Mouse (Mus musculus) limb, embryonic 15.5 days (tissue): ENCODE measurements around the gene Gtf2h1. TPM values are rescaled to one million over a fixed set of nuclear protein-coding genes. Genes with fewer than 3 reads are reported as not detected.
"Not testable (repeated sequence)": the region's sequence is repeated elsewhere in the genome, so short reads cannot be mapped to it uniquely, and the experiment has no call there.

Source experiments
- ATAC-seq: fragments of 200-750 bp; cut with Nextera tagmentation; 2 replicates; pipeline ENCODE4 v1.8.0; 2017; ENCODE audit warnings: low read depth, moderate TSS enrichment; ENCODE audit not compliant: insufficient number of reproducible peaks, low FRiP score, low TSS enrichment
- H3K27ac ChIP-seq: fragments of 300-500 bp; sonication (generic); 2 replicates; pipeline ENCODE4 v1.5.1; 2015; ENCODE audit warnings: moderate library complexity, mild to moderate bottlenecking, inconsistent platforms
- H3K27me3 ChIP-seq: fragments of 300-500 bp; sonication (generic); 2 replicates; pipeline ENCODE4 v1.6.1; 2015; ENCODE audit warnings: inconsistent platforms
- H3K36me3 ChIP-seq: fragments of 300-500 bp; sonication (generic); 2 replicates; pipeline ENCODE4 v1.6.1; 2015; ENCODE audit warnings: inconsistent platforms
- H3K4me1 ChIP-seq: fragments of 300-500 bp; sonication (generic); 2 replicates; pipeline ENCODE4 v1.6.1; 2015; ENCODE audit warnings: inconsistent platforms
- H3K4me2 ChIP-seq: fragments of 300-500 bp; sonication (generic); 2 replicates; pipeline ENCODE4 v1.6.1; 2015; ENCODE audit warnings: mild to moderate bottlenecking, inconsistent platforms
- H3K4me3 ChIP-seq: fragments of 300-500 bp; sonication (generic); 2 replicates; pipeline ENCODE4 v1.5.1; 2015; ENCODE audit warnings: mild to moderate bottlenecking, inconsistent platforms
- H3K9ac ChIP-seq: fragments of 300-500 bp; sonication (generic); 2 replicates; pipeline ENCODE4 v1.6.1; 2015; ENCODE audit warnings: inconsistent platforms
- H3K9me3 ChIP-seq: fragments of 300-500 bp; sonication (generic); 2 replicates; pipeline ENCODE4 v1.6.1; 2016; ENCODE audit warnings: inconsistent platforms
- WGBS: fragments of 180-500 bp; shearing (Covaris S2); methylation state at CpG from one replicate; pipeline ENCODE4 v1.1.7; 2015; 5-methylcytosine and 5-hydroxymethylcytosine counted together
- polyA plus RNA-seq: library from polyadenylated mRNA; unstranded; fragments of >200 nt; fragmentation: Nextera tagmentation; extraction: Ambion mirVana; gene quantifications from 2 replicates; pipeline ENCODE4 v1.2.1, GENCODE M21; 2015

The Gtf2h1 gene
- polyA plus RNA-seq, 1 experiment from 2014 or later, result 49.8 TPM

DNA sequence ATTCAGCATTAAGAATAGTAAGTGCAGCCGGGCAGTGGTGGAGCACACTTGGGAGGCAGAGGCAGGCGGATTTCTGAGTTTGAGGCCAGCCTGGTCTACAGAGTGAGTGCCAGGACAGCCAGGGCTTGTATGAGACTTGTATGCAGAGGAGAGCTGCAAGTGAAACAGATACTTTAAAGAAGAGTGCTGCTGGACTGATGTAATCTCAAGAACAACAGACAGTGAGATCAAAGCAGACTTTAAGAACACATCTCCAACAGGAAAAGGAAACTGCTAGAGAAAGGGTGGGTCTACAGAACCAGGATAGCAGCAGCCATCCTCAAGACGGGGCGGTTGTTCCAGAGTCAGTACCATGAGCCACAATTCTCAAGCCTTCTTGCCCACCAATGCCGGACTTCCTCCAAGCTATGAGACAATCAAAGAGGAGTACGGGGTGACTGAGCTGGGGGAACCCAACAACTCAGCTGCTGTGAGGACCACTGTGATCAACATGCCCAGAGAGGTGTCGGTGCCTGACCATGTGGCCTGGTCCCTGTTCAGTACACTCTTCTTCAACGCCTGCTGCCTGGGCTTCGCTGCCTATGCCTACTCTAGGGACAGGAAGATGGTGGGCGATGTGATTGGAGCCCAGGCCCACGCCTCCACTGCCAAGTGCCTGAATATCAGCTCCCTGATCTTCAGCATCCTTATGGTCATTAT, 36.4 kb downstream of the Gtf2h1 start:
- not testable (repeated sequence) for H3K4me2 ChIP-seq, H3K9me3 ChIP-seq, H3K9ac ChIP-seq, H3K4me1 ChIP-seq, ATAC-seq, H3K36me3 ChIP-seq, H3K27me3 ChIP-seq, H3K4me3 ChIP-seq, H3K27ac ChIP-seq
- WGBS, result 90% methylated on average over 11 of the region's 11 CpGs

DNA sequence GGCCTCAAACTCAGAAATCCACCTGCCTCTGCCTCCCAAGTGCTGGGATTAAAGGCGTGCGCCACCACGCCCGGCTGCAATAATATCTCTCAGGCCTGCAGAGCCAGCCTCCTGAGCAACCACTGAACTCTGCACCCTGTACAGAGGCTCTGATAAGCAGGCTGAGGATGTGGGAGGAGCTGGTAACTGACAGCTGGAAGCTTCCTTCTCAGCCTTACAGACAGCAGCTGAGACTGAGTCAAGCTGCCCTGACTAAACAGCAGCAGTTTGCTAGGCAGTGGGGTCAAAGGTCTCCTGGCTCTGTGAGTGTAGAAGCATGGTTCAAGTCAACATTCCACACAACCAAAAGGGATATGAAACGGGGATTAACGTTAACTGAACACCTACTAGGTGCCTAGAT, 37.4 kb downstream of the Gtf2h1 start:
- Histone ChIP-seq H3K9me3 (no peaks in the 10 kb centered on the region), H3K4me2 (no peak overlapping the region), H3K36me3 (no peaks in the 10 kb centered on the region), H3K27ac (no peak overlapping the region), H3K27me3 (no peaks in the 10 kb centered on the region), H3K9ac (no peak overlapping the region), H3K4me3 (no peak overlapping the region), H3K4me1 (peaks cover 7% of the 10 kb centered on the region)
- no peak for ATAC-seq
- WGBS, result 69% methylated on average over 6 of the region's 6 CpGs

DNA sequence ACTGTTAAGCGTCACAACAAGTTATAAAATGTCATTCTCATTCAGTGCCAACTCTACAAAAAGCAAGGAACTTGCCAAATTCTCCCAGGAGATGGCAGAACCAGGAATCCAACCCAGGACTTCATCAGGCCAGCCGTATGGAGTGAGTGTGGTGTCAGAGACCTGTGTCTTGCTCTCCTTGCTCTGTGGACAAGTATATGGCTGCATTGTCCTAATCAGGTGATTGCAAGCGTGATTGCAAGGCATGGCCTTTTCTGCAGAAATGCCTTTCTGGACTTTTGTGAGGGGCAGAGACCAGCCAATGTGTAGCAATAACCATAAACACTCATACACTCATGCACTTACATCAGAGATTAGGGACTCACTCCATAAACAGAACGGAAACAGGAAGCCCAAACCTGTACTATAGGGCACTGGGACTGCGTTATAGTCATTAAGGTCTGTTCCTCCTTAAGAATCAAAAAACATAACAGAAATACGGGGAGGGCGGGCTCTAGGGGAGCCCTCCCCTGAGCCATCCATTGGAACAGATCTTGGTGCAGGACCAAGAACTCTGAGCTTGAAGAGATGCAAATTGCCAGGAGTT, 37.9 kb downstream of the Gtf2h1 start:
- H3K27ac ChIP-seq, result no peak overlapping the region
- H3K4me3 ChIP-seq, result no peak overlapping the region
- no peaks in the 10 kb centered on the region for H3K36me3 ChIP-seq
- no peaks in the 10 kb centered on the region for H3K27me3 ChIP-seq
- 77% methylated on average over 7 of the region's 7 CpGs for WGBS
- H3K4me2 ChIP-seq, result no peak overlapping the region
- H3K4me1 ChIP-seq, result peaks cover 12% of the 10 kb centered on the region
- H3K9me3 ChIP-seq, result no peaks in the 10 kb centered on the region
- ATAC-seq, result no peak
- H3K9ac ChIP-seq, result no peak overlapping the region

DNA sequence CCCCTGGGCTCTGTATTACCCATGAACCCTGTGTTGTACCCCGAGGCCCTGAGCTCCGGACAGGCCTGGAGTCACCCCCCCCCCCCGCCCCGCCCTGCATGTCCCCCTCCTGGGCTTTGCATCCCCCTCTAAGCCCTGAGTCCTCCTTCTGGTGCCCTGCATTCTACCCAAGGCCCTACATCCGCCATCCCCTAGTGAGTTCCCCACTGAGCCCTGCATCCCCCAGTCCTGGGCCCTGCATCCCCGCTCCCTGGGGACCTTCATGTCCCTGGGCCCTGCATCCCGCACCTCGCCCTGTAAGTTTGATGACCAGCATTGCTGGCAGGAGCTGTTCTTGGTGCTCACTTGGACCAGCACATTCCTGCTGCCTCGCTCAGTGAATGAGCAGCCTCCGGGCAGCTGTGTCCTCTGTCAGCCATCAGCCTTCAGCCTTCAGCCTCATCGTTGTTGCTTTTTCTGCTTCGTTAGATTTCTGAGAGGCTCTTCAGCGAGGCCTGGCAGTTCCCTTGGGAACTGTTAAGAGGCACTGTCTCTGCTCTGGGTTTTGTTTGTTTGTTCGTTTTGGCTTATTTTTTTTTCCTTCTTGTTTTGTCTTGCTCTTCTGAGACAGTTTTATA, 39.2 kb downstream of the Gtf2h1 start:
- ATAC-seq, result no peak
- Histone ChIP-seq H3K9me3 (no peaks in the 10 kb centered on the region), H3K4me2 (no peak overlapping the region), H3K27me3 (no peaks in the 10 kb centered on the region), H3K27ac (no peak overlapping the region), H3K9ac (no peak overlapping the region), H3K4me1 (peaks cover 24% of the 10 kb centered on the region), H3K36me3 (no peaks in the 10 kb centered on the region), H3K4me3 (no peak overlapping the region)
- 42% methylated on average over 14 of the region's 14 CpGs for WGBS

DNA sequence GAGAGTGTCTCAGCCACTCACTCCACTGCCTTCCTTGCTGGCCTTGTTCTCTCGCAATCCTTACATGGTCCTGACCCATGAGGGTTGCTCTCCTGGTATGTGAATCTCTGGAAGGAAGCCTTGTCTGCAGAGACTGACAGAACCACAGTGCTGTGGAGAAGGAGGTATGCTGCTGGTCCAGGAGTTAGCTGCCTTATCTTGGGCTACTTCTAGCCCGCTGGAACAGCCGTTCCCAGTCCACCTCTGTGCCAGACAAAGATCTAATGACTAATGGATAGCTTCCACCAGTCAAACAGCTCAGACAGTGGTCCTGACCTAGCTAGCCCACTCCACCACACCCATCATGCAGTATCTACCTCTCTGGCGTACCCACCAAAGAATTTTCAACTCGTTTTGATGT, 40.5 kb downstream of the Gtf2h1 start:
- Histone ChIP-seq H3K9ac (no peak overlapping the region), H3K4me3 (no peak overlapping the region), H3K36me3 (no peaks in the 10 kb centered on the region), H3K9me3 (no peaks in the 10 kb centered on the region), H3K27ac (no peak overlapping the region), H3K27me3 (0 out of 2 replicates have a peak, but pooled peaks cover under 1% of the 10 kb centered on the region), H3K4me1 (peaks cover 26% of the 10 kb centered on the region), H3K4me2 (no peak overlapping the region)
- ATAC-seq, result no peak
- 81% methylated on average over 5 of the region's 5 CpGs for WGBS

DNA sequence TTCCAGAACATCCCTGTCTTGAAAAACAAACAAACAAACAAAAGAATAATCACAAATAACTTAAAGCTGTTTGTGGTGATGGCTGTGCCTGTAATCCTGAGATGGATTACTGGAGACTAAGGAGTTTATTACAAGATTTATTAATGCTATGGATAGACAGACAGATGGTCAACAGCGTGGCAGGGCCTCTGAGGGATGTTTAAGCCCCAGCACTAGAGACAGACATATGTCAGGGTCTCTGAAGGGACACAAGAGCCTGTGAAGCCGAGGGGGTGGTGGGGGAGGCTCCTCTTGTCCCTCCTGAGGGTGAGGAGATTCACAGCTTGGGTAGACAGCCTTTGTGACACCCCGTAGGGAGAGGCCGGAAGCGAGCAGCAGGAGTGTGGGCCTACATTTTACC, 41.2 kb downstream of the Gtf2h1 start:
- H3K4me1 ChIP-seq, result peaks cover 27% of the 10 kb centered on the region
- H3K4me2 ChIP-seq, result no peak overlapping the region
- no peaks in the 10 kb centered on the region for H3K9me3 ChIP-seq
- no peak for ATAC-seq
- H3K27me3 ChIP-seq, result 0 out of 2 replicates have a peak, but pooled peaks cover 4% of the 10 kb centered on the region
- no peaks in the 10 kb centered on the region for H3K36me3 ChIP-seq
- H3K27ac ChIP-seq, result no peak overlapping the region
- no peak overlapping the region for H3K4me3 ChIP-seq
- H3K9ac ChIP-seq, result no peak overlapping the region
- WGBS, result 50% methylated on average over 5 of the region's 5 CpGs

DNA sequence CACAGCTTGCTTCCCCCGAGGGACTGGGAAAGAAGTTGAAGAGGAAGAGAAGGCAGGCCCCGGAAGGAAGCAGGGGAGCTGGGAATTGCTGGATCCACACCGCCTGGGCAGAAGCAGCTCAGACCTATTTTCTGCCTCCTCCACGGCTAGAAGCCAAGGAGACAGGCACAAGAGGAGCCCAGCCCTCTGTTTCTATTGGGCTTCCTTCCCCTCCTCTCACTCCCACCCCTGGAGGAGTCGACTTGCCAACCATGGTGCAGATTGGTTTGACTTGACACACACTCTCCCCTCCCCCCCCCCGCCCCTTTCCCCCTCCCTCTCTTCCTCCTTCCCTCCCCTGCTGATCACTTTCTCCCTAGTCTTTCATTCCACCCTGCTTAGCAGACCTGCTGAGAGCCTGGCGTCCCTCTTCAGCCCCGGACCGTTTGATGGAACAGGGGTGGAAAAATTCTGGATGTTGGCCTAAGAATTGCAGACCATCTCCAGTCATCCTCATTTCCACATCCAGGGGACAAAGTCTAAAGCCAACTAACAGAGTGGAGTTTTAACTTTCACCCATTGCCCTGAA, 42.3 kb downstream of the Gtf2h1 start:
- Histone ChIP-seq H3K4me3 (peak overlapping the region; percentile 11; the same call in 1 of the 2 replicates), H3K36me3 (no peaks in the 10 kb centered on the region), H3K4me1 (peaks cover 27% of the 10 kb centered on the region), H3K9me3 (no peaks in the 10 kb centered on the region), H3K9ac (peak overlapping the region; percentile 20; the same call in 1 of the 2 replicates), H3K27ac (peak overlapping the region; percentile 87), H3K27me3 (0 out of 2 replicates have a peak, but pooled peaks cover 4% of the 10 kb centered on the region), H3K4me2 (peak overlapping the region; percentile 42)
- peak; percentile 50 for ATAC-seq
- 2% methylated on average over 8 of the region's 9 CpGs for WGBS

DNA sequence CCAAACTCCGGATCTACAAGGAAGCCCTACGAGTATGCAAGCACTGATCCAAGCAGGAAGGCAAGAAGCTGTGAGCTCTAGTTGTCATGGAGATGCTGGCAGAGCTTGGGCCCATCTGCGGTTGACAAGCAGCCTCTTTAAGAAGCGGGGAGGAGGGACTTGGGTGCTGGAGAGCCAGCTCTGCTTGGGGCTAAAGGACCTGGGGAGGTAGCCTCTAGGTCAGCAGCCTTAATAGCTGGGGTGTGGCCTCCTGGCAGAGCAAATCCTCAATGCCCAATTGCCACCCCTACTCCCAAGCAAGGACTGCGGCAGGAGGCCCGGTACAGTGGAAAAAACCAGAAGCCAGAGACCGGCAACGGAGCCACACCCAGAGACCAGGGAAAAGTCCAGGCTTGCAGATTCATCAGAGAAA, 43.0 kb downstream of the Gtf2h1 start:
- peaks cover 27% of the 10 kb centered on the region for H3K4me1 ChIP-seq
- H3K27ac ChIP-seq, result peak overlapping the region; percentile 87
- no peaks in the 10 kb centered on the region for H3K9me3 ChIP-seq
- ATAC-seq, result peak; percentile 78
- no peaks in the 10 kb centered on the region for H3K36me3 ChIP-seq
- H3K9ac ChIP-seq, result no peak overlapping the region
- H3K4me2 ChIP-seq, result peak overlapping the region; percentile 42
- H3K27me3 ChIP-seq, result 0 out of 2 replicates have a peak, but pooled peaks cover 4% of the 10 kb centered on the region
- peak overlapping the region; percentile 7 for H3K4me3 ChIP-seq
- WGBS, result 4% methylated on average over 8 of the region's 8 CpGs

DNA sequence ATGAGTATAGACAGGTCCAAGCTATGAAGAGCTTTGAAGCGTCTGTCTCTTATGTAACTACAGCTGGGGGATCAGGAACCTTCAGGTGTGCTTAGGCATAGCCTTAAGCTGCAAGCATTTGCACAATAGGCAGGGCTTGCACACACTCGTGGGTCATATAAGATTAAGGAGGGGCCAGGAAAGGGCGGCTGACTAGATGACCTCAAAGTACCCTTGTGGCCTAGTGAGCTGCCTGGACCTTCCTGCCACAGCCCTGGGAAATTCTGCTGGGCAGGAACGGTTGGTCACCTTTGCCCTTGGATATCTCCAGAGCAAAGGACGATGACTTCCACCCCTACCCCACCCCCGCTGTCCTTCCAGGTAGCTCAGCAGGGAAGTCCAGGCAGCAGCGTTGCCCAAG, 43.5 kb downstream of the Gtf2h1 start:
- no peaks in the 10 kb centered on the region for H3K36me3 ChIP-seq
- peak overlapping the region; percentile 87 for H3K27ac ChIP-seq
- no peaks in the 10 kb centered on the region for H3K9me3 ChIP-seq
- 36% methylated on average over 7 of the region's 7 CpGs for WGBS
- no peak overlapping the region for H3K9ac ChIP-seq
- 0 out of 2 replicates have a peak, but pooled peaks cover 4% of the 10 kb centered on the region for H3K27me3 ChIP-seq
- ATAC-seq, result no peak
- no peak overlapping the region; the same call in 1 of the 2 replicates for H3K4me3 ChIP-seq
- H3K4me2 ChIP-seq, result peak overlapping the region; percentile 42
- peaks cover 27% of the 10 kb centered on the region for H3K4me1 ChIP-seq

DNA sequence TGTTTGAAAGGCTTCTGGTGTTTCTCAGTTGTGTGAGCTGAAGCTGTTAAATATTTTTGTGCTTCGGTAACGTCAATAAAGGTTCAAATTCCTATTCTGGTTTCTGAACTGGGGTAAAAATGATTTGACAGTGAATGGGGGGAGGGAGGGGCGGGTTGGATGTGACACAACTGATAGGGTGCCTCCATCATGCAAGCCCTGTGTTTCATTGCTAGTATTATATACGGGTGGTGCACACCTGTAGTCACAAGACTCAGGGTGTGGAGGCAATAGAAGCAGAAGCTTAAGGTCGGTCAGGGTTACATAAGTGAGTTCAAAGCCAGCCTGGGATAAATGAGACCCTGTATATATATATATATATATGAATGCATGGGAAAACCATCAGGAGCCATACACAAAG, 44.0 kb downstream of the Gtf2h1 start:
- H3K9me3 ChIP-seq, result no peaks in the 10 kb centered on the region
- H3K4me2 ChIP-seq, result no peak overlapping the region
- H3K9ac ChIP-seq, result no peak overlapping the region
- no peaks in the 10 kb centered on the region for H3K36me3 ChIP-seq
- peaks cover 31% of the 10 kb centered on the region for H3K4me1 ChIP-seq
- ATAC-seq, result no peak
- H3K27ac ChIP-seq, result peak overlapping the region; percentile 87; the same call in 1 of the 2 replicates
- WGBS, result 61% methylated on average over 5 of the region's 5 CpGs
- 0 out of 2 replicates have a peak, but pooled peaks cover 4% of the 10 kb centered on the region for H3K27me3 ChIP-seq
- no peak overlapping the region for H3K4me3 ChIP-seq

DNA sequence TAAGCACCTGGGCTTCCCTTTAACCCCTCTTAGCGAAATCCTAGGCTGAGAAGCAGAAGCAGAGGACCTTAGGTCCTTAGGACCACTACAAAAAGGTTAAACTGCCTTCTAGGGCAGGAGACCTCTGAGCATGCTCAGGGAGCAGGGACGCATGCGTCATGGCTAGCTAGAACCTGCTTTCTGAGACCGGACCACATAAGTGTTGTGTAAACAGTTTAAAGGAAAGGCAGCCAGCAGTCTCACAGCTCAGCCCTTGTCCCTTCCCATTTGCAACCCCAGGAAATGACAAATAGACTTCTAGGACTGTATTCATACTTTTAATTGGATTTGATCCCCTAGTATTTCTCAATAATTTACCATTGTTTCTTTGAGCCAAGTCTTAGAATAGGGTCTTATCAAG, 44.4 kb downstream of the Gtf2h1 start:
- no peak overlapping the region for H3K27ac ChIP-seq
- WGBS, result 55% methylated on average over 4 of the region's 4 CpGs
- no peak overlapping the region for H3K4me2 ChIP-seq
- ATAC-seq, result no peak
- no peaks in the 10 kb centered on the region for H3K9me3 ChIP-seq
- 0 out of 2 replicates have a peak, but pooled peaks cover 4% of the 10 kb centered on the region for H3K27me3 ChIP-seq
- H3K4me3 ChIP-seq, result no peak overlapping the region
- no peak overlapping the region for H3K9ac ChIP-seq
- H3K4me1 ChIP-seq, result peaks cover 36% of the 10 kb centered on the region
- no peaks in the 10 kb centered on the region for H3K36me3 ChIP-seq
